Mouse (Mus musculus) spleen, adult 18-20 months (tissue): Measurements from ENCODE around the gene Churc1.

Experiments used
- DNase-seq, 2 experiments: peaks; one replicate each; pipeline ENCODE4 v3.0.0; 2022; ENCODE audit warnings: mixed read lengths in 2 of 2

Churc1 gene

GRCm38 (mm10) chr12:76796938-76797539 is 31.7 kb downstream of the Churc1 start:
- no peak for DNase-seq

GRCm38 (mm10) chr12:76798008-76798720 is 32.8 kb downstream of the Churc1 start:
- DNase-seq: no peak

GRCm38 (mm10) chr12:76803028-76803427 is 37.7 kb downstream of the Churc1 start:
- no peak for DNase-seq

GRCm38 (mm10) chr12:76803700-76804252 is 38.4 kb downstream of the Churc1 start:
- peak in 1 of 2 experiments; percentile 30 for DNase-seq

GRCm38 (mm10) chr12:76805056-76805811 is 39.9 kb downstream of the Churc1 start:
- no peak for DNase-seq

- DNase-seq: no peak
These were observed 42.5 kb downstream of the Churc1 start for GRCm38 (mm10) chr12:76807796-76808195.

GRCm38 (mm10) chr12:76810491-76810890 is 45.2 kb downstream of the Churc1 start:
- no peak for DNase-seq

- DNase-seq: no peak
These were observed 45.7 kb downstream of the Churc1 start for GRCm38 (mm10) chr12:76811006-76811405.

- no peak for DNase-seq
These were observed 48.2 kb downstream of the Churc1 start for GRCm38 (mm10) chr12:76813543-76813942.

- no peak for DNase-seq
These were observed 48.8 kb downstream of the Churc1 start for GRCm38 (mm10) chr12:76814120-76814519.

GRCm38 (mm10) chr12:76816720-76817119 is 51.4 kb downstream of the Churc1 start:
- no peak for DNase-seq

GRCm38 (mm10) chr12:76817176-76817575 is 51.8 kb downstream of the Churc1 start:
- DNase-seq: no peak

GRCm38 (mm10) chr12:76818120-76818519 is 52.8 kb downstream of the Churc1 start:
- no peak for DNase-seq

GRCm38 (mm10) chr12:76818908-76819307 is 53.6 kb downstream of the Churc1 start:
- no peak for DNase-seq

- no peak for DNase-seq
These were observed 54.5 kb downstream of the Churc1 start for GRCm38 (mm10) chr12:76819816-76820215.

- no peak for DNase-seq
These were observed 55.3 kb downstream of the Churc1 start for GRCm38 (mm10) chr12:76820615-76821014.

- DNase-seq: peak in 1 of 2 experiments; percentile 13
These were observed 56.8 kb downstream of the Churc1 start for GRCm38 (mm10) chr12:76822002-76822650.

GRCm38 (mm10) chr12:76822651-76823041 is 57.3 kb downstream of the Churc1 start, which contains the start of gene Rab15:
Rab15 (minus strand) TSS chr12:76822908.
- no peak for DNase-seq

GRCm38 (mm10) chr12:76825283-76825682 is 59.9 kb downstream of the Churc1 start:
- no peak for DNase-seq

GRCm38 (mm10) chr12:76832704-76833103 is 67.4 kb downstream of the Churc1 start:
- no peak for DNase-seq
